Mouse (Mus musculus) testis, adult 2 months (tissue): ENCODE measurements at regions not wholly inside any gene's neighbourhood (a gene's known extent, or its start where the extent isn't known, plus 50 kb on each side); places are given as distances from the start of the nearest gene placed in this dataset.

Experiments used
- H3K27ac ChIP-seq: fragments of 200-500 bp; 2 replicates; pipeline ENCODE4 v1.5.1; 2012; ENCODE audit warnings: low read depth, low read length; ENCODE audit not compliant: control insufficient read depth, insufficient read depth
- H3K27me3 ChIP-seq: fragments of 200-500 bp; 2 replicates; pipeline ENCODE4 v1.6.1; 2012; ENCODE audit warnings: mild to moderate bottlenecking, low read length, moderate library complexity; ENCODE audit not compliant: control insufficient read depth, insufficient read depth
- H3K36me3 ChIP-seq: fragments of 200-500 bp; 2 replicates; pipeline ENCODE4 v1.6.1; 2012; ENCODE audit warnings: mild to moderate bottlenecking, low read length; ENCODE audit not compliant: control insufficient read depth, insufficient read depth
- H3K4me1 ChIP-seq: fragments of 200-500 bp; 2 replicates; pipeline ENCODE4 v1.6.1; 2012; ENCODE audit warnings: low read length; ENCODE audit not compliant: control insufficient read depth, insufficient read depth
- H3K4me3 ChIP-seq: fragments of 200-500 bp; 2 replicates; pipeline ENCODE4 v1.5.1; 2012; ENCODE audit warnings: low read depth, mild to moderate bottlenecking, low read length, moderate library complexity, mixed read lengths; ENCODE audit not compliant: control insufficient read depth
- CTCF ChIP-seq: fragments of 200-500 bp; IDR thresholded peaks from 2 replicates; pipeline ENCODE4 v1.5.1; 2012; ENCODE audit warnings: low read depth, mild to moderate bottlenecking, inconsistent platforms, low read length, moderate library complexity; ENCODE audit not compliant: control insufficient read depth, insufficient read depth, insufficient replicate concordance
- POLR2A ChIP-seq: fragments of 200-500 bp; IDR thresholded peaks from 2 replicates; pipeline ENCODE4 v1.6.1; 2012; ENCODE audit warnings: low read depth, mild to moderate bottlenecking, inconsistent platforms, low read length, moderate library complexity; ENCODE audit not compliant: control insufficient read depth

DNA sequence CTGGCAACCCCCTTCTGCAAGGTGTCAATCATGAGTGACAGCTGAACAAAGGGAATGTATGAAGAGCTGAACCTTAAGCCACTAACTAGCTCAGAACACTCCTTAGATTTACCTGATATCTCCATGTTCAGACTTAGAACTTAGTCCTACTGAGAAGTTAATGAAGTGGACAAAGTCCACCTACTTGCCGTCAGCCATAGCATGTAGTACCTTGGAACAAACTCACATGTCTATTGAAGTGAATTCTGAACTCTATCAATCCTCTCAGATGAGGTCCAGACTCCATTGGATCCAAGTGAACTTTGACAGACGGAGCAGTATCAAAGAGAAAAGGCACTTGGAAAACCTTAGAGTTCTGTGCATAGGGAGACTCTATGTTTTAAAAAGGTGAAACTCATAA is 521.8 kb downstream of the Trib2 start:
- H3K27me3 ChIP-seq: no peaks in the 10 kb centered on the region
- no peak overlapping the region for H3K4me3 ChIP-seq
- H3K36me3 ChIP-seq: no peaks in the 10 kb centered on the region
- H3K4me1 ChIP-seq: no peaks in the 10 kb centered on the region
- no peak overlapping the region for H3K27ac ChIP-seq
- TF ChIP-seq POLR2A (no peak), CTCF (no peak)

DNA sequence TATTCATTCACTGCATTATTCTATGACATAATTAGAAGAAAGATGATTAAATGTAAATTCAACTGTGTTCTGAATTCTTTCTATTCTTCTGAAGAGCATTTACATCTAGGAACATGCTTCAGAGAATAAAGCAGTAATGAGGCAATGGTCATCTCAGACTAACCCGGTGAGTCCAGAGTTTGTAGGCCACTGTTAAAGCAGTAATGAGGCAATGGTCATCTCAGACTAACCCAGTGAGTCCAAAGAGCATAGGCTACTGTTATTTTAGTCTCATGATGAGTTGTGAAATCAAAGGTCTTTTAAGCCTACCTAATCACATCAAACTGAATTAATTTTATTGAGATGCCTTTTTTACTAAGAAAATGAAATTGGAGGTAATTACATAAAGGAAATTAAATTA is 554.6 kb downstream of the Trib2 start:
- H3K4me3 ChIP-seq: no peak overlapping the region
- no peak overlapping the region for H3K27ac ChIP-seq
- H3K36me3 ChIP-seq: no peaks in the 10 kb centered on the region
- H3K4me1 ChIP-seq: no peaks in the 10 kb centered on the region
- no peak for TF ChIP-seq POLR2A
- TF ChIP-seq CTCF: no peak
- H3K27me3 ChIP-seq: no peaks in the 10 kb centered on the region

DNA sequence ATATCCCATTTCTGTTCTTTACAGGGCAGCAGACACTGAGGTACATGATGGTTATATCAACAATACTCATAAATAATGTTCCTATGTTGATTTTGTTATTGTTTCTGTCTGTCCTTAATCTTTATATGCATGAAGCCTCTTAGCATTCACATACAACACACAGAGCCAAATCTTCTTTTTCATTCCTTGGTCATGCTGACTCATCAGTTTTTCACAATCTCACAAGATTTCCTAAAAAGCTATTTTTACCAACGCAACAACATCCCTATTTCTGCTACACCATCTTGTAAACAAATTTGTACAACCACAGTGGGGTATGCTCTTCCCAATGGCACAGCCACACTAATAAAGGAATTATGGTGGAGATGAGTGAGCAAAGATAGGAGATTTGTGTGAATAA is 555.1 kb downstream of the Trib2 start:
- TF ChIP-seq POLR2A: no peak
- TF ChIP-seq CTCF: no peak
- Histone ChIP-seq H3K27me3 (no peaks in the 10 kb centered on the region), H3K36me3 (no peaks in the 10 kb centered on the region), H3K4me1 (no peaks in the 10 kb centered on the region), H3K4me3 (no peak overlapping the region), H3K27ac (no peak overlapping the region)

- Histone ChIP-seq H3K4me1 (no peaks in the 10 kb centered on the region), H3K36me3 (no peaks in the 10 kb centered on the region), H3K4me3 (no peak overlapping the region), H3K27ac (no peak overlapping the region), H3K27me3 (no peaks in the 10 kb centered on the region)
- TF ChIP-seq CTCF: no peak
- no peak for TF ChIP-seq POLR2A
Observed at GRCm38 (mm10) chr12:15260907-15261415, 555.8 kb downstream of the Trib2 start.

GRCm38 (mm10) chr12:15244966-15245365 is 571.8 kb downstream of the Trib2 start:
- H3K4me1 ChIP-seq: no peaks in the 10 kb centered on the region
- H3K36me3 ChIP-seq: no peaks in the 10 kb centered on the region
- no peak overlapping the region for H3K27ac ChIP-seq
- no peak overlapping the region for H3K4me3 ChIP-seq
- TF ChIP-seq POLR2A (no peak), CTCF (no peak)
- H3K27me3 ChIP-seq: no peaks in the 10 kb centered on the region

DNA sequence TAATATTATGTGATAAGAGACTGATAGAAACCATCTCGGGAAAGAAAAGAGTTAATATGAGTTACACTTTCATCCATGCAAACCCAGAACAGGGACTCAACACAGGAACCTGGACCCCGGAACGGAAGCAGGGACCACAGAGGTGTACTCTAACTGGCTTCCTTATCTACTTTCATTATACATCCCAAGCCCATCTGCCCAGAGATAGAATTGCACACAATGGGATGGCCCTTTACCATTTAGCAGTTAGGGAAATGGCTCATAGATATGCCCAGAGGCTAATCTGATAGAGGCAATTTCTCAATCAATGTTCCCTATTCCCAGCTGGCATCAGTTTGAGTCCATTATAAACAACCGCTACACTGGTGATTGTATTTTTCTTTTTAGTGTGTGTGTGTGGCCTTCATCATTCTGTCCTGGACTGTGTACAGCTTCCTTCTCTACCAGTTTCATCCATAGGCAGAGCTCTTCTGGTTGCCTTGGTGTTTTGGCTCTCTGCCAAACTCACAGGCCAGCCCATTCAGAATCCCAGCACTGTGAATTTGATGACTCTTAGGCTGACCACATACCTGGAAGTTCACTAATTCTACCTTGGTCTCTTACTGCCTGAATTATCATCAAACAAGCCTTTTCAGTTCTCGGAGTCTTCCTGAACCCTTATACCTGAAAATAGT is 594.1 kb downstream of the Trib2 start:
- Histone ChIP-seq H3K4me1 (no peaks in the 10 kb centered on the region), H3K27ac (no peak overlapping the region), H3K36me3 (no peaks in the 10 kb centered on the region), H3K27me3 (no peaks in the 10 kb centered on the region), H3K4me3 (no peak overlapping the region)
- no peak for TF ChIP-seq POLR2A
- TF ChIP-seq CTCF: no peak

DNA sequence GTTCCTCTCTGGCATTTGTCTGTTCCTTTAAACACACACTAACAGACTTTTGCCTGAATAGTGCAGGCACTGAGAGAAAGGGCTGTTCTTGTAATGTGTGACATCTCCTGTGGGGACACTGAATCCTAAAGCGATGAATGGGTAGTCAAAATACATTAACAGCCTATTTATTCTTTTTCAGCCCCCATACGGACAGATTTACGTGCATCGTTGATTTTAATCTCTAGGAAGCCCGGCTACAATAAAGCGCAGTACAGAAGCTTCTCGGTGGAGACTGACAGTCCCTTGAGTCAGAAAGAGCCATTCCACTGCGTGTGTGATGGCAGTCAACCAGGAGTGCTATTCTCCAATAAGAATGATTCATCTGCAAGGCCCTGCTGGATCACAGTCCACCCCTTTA is 598.2 kb downstream of the Trib2 start:
- TF ChIP-seq POLR2A (no peak), CTCF (no peak)
- Histone ChIP-seq H3K27me3 (no peaks in the 10 kb centered on the region), H3K27ac (no peak overlapping the region), H3K36me3 (no peaks in the 10 kb centered on the region), H3K4me3 (no peak overlapping the region), H3K4me1 (no peaks in the 10 kb centered on the region)
